Mouse (Mus musculus) erythroblast, adult 5-6 weeks (primary cell): Measurements from ENCODE around the gene Cbs. TPM values are rescaled to one million over a fixed set of nuclear protein-coding genes. Genes with fewer than 3 reads are reported as not detected.
"Not testable (repeated sequence)": the region's sequence is repeated elsewhere in the genome, so short reads cannot be mapped to it uniquely, and the experiment has no call there.

Experiments used
- ATAC-seq: replicated peaks from 2 replicates; pipeline ENCODE4 v1.8.0; 2016; ENCODE audit warnings: moderate number of reproducible peaks, mild to moderate bottlenecking, moderate TSS enrichment, inconsistent platforms; ENCODE audit not compliant: poor library complexity, low FRiP score, severe bottlenecking
- total RNA-seq, 2 experiments: library from RNA; stranded (forward) in 1 of 2; stranded (reverse) in 1 of 2; fragments of 150-400 nt in 1 of 2; fragments of 200-764, 138-1000 nt in 1 of 2; gene quantifications; 2 replicates each; pipeline versions ENCODE4 v1.2.3 to v1.2.4; 2015 to 2017; ENCODE audit warnings: low replicate concordance in 2 of 2

Gene Cbs
- total RNA-seq, 2 experiments from 2014 or later: not detected

GRCm38 (mm10) chr17:31652152-31652551 lies 15.1 kb upstream of the Cbs start:
- ATAC-seq: no peak

DNA sequence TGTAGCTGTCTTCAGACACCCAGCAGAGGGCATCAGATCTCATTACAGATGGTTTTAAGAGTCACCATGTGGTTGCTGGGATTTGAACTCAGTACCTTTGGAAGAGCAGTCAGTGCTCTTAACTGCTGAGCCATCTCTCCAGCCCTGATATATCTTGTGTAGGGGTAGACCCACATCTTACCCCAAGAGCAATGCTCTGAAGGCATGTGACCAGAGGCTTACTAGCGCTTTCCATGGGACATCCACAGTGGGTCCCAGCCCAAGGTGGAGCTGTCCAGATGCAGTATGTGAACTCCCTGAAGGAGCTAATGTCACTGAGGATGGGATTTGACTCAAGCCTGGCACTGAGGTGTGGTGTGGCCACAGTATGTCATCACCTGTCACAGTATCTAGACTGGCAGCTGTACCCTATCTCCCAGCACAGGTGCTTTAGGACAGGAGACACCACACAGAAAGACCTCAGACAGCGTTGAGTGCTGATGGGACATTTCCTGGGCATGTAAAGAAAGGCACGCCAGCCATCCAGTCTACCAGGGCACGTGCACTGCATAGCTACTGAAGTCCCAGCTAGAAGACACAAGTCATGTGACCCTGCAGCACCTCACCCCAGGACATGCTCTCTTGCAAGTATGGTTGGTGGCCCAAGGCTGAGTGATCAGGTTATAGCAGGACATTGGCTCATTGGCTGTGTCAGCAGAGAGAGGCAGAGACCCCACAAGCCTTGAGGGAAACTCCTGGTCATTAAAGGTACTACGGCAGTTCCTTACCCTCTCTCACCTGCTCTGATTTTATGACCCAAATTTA lies 9.4 kb upstream of the Cbs start:
- no peak for ATAC-seq

DNA sequence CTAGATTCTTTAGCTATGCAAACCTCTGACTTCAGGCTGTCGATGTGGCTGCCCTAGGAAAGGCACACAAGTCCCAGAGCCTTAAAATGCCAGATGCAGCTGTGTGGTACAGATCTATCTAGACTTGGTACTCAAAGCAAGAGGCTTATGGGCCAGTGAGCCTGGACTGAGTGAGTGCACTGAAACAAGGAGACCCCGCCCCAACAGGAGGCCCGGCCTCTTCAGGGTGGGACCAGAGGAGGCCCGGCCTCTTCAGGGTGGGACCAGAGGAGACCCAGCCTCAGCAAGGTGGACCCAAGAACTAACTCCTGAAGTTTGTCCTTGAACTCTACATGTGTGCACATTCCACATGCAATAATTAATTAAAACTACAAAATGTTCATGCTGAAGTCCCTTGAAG lies 5.9 kb upstream of the Cbs start:
- ATAC-seq: no peak

- no peak for ATAC-seq
Measured at GRCm38 (mm10) chr17:31642331-31642730, 5.3 kb upstream of the Cbs start.

DNA sequence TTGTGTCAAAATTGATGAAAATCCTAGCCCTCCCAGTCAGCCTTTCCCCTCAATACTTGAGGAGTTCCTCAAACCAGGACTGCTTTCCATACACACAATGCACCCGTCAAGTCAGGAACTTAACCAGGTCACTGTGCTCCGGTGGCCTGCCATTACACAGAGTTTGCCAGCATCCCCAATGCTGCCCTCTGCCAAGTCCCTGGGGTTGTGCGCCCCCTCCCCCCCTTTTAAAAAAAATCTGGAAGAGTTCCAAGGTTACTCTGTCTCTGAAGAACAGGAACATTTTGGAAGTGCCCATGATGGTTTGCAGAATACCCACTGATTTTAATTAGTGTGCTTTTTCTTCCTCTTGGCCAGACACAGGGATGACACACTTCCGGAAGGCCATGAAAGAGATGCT lies 2.6 kb upstream of the Cbs start:
- ATAC-seq: no peak

DNA sequence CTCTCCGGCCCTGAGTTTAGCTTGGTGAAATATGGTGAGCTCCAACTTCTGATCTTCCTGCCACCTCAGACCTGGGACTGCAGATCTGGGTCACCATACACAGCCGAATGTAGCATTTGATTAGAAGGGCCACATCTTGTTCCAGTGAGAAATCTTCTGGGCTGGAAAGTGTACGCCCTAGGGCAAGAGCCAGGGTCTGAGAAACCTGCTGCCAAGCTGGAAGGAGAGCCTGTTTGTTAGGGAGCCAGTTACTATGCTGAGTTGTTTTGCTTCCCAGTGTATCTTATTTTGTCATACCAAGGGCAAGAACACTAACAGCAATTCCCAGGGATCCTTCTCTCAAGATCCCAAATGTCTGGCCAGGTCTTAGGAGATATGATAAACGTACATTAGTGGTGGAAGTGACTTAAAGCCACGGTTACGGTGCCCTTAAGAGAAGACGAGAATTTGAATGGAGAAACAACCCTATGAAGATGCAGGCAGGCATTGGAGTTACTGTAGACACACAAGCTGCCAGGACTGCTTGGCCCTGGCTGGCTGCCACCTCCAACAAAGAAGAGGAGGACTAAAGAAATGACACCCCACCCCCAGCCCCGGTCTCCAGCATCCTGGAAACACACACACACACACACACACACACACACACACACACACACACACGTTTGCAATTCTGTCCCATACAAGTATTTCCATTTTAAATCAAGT lies 980 bp upstream of the Cbs start:
- ATAC-seq: no peak

DNA sequence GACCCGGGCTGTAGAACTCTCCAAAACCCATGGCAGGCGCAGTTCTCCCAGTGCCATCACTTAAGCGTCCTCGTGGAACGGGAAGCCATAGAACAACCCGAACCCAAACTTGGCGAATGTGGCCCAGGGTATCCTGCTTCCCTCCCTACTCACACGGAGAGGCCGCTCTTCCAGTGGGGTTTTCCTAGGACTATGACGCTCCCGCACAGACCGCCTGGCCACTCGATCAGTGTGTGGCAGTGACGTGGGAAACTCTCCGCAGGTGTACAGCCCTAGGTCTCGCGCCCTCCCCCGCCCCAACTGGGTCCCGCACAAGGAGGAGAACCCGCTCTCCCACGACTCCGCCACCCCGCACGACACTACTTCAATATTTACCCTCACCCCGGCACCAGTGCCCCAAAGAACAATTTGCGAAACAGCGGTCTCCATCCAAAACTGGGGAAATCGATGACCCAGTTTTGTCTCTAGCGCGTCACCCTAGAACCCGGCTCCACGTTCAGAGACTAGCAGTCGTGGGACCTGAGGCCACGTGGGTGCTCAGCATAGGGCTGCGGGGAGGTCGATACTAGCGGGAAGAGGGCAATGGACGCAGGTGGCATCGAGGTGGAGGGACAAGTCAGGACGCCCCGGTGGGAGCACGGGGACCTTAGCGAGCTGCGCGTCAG lies 629 bp downstream of the Cbs start:
- ATAC-seq: no peak; the same call in 1 of the 2 replicates

GRCm38 (mm10) chr17:31635781-31636180 lies 1.3 kb downstream of the Cbs start:
- no peak for ATAC-seq

DNA sequence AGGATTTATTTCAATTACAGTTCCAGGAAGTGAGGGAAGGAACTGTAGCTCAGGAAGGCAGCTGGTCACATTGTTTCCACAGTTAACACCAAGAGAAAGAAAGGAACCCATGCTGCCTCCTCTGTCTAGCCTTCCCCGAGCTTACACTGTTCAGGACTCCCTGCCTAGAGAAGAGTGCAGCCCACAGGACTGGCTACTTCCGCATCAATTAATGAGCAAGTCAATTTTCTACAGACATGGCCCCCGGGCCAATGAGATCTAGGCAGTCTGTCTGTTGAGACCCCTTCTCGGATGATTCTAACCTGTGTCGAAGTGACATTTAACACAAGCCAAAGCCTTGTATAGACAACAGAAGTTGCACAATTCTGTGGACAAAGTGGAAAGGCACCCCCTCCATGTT lies 2.1 kb downstream of the Cbs start:
- no peak for ATAC-seq

- ATAC-seq: no peak
Measured at GRCm38 (mm10) chr17:31633007-31633406, 4.0 kb downstream of the Cbs start.

- ATAC-seq: no peak
Measured at GRCm38 (mm10) chr17:31631081-31631800, 5.8 kb downstream of the Cbs start.

- ATAC-seq: no peak
Measured at GRCm38 (mm10) chr17:31627961-31628360, 9.1 kb downstream of the Cbs start.

- ATAC-seq: no peak
Measured at GRCm38 (mm10) chr17:31623101-31623500, 13.9 kb downstream of the Cbs start.

DNA sequence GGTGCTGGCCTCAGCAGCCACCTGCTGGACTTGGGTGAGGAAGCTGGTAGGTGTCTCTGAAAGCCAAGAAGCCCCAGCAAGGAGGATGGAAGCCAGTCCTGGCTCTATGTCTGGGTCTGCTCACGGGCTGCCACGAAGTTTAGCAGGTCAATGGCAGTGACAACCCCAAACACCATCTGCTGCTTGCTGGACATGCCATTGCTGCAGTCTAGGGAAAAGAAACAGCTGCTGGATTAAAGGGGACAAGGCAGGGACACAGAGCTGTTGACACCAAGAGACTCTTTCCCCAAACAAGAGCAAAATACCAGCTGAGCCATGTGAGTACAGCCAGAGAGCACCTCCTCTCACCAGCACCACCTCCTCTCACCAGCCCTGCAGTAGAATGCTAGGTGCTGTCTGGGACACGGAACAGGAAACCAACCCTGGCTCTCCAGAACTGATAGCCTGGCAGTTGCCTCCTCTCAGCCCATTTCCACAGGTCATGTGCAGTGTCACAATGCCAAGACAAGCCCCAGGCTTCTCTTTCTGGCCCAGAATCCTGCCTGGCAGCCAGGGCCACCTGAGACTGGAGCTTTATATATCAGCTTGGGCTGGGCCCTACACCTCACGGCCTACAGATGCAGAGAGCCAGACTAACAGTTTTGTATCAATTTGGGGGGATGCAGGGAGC lies 23.8 kb downstream of the Cbs start:
- no peak for ATAC-seq

DNA sequence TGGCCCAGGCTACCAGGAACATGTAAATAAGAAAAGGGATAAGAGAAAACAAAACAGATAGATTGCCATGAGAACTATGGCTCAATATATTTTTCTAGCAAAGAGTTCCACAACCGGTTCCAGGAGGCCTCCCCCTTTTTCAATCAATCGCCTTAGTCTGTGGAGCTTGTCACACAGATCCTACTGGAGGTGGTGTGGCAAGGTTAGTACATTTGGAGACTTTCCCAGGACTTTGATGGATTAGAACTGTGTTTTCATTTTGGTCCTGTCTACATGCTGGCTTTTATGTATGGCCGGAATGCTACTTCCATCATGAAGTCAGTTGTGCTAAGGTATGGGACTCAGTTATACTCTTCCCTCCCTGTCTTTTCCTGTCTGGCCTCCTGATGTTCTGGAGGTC lies 27.1 kb downstream of the Cbs start:
- ATAC-seq: no peak

GRCm38 (mm10) chr17:31609173-31609572 lies 27.9 kb downstream of the Cbs start:
- not testable (repeated sequence) for ATAC-seq

GRCm38 (mm10) chr17:31607256-31607951 lies 29.6 kb downstream of the Cbs start:
- ATAC-seq: no peak

DNA sequence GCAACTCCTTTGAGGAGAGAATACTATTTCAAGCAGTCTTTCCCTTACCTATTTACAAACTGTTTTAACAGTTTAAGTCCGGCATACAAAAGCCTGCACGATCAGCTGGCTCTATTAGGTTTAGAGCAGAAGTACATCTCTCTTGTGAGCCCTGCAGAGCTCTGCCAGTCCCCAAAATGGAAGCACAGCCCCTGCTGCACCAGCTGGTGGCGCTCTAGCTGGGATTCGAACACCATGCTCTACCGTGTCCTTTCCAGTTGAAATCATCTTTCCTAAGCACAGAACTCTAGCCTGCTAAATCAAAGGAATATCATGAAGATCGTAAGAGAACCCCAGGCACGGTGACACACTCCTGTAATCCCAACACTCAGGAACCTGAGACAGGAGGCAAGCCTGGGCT lies 30.6 kb downstream of the Cbs start:
- ATAC-seq: no peak

DNA sequence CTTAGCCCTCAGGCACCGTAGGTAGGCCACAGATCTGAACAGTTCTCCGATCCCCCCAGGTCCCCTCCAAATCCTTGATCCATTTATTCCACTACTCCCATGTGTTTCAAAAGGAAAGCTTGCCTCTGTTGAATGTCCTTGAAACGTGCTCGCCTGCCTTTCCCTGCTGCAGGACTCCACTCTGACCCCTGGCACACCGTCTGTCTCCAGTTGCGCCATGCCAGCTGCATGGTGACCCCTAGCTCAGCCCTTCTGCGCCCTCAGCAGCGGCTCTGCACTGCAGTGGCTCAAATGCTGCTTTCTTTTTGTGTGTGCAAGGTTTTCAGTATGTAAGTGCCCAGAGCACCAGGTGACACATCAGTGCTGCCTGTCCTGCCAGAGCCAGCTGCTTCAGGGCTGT lies 38.4 kb downstream of the Cbs start:
- ATAC-seq: no peak
